Mouse (Mus musculus) liver, adult 2 months (tissue): ENCODE measurements around the gene H2al1b. TPM values are rescaled to one million over a fixed set of nuclear protein-coding genes. Genes with fewer than 3 reads are reported as not detected.
A peak's percentile ranks its signal among the peaks of the same experiment; 100 is the strongest.
"Not testable (repeated sequence)": the region's sequence is repeated elsewhere in the genome, so short reads cannot be mapped to it uniquely, and the experiment has no call there.

Experiments used
- DNase-seq: peaks from one replicate; pipeline ENCODE4 v3.0.0-alpha.2; 2011; ENCODE audit warnings: low read depth, low spot score; ENCODE audit errors: extremely low read depth
- H3K27ac ChIP-seq: fragments of 200-500 bp; replicated peaks from 2 replicates; pipeline ENCODE4 v1.5.1; 2012; ENCODE audit warnings: low read depth, mild to moderate bottlenecking, control low read depth, inconsistent platforms, low read length; ENCODE audit not compliant: insufficient read depth
- H3K27me3 ChIP-seq: fragments of 200-500 bp; 2 replicates; pipeline ENCODE4 v1.6.1; 2012; ENCODE audit warnings: mild to moderate bottlenecking, moderate library complexity, low read length, inconsistent platforms; ENCODE audit not compliant: control insufficient read depth, insufficient read depth
- H3K36me3 ChIP-seq: fragments of 200-500 bp; 2 replicates; pipeline ENCODE4 v1.6.1; 2012; ENCODE audit warnings: low read length, inconsistent platforms; ENCODE audit not compliant: control insufficient read depth, insufficient read depth
- H3K4me1 ChIP-seq: fragments of 200-500 bp; 2 replicates; pipeline ENCODE4 v1.6.1; 2011; ENCODE audit warnings: low read length; ENCODE audit not compliant: control insufficient read depth, insufficient read depth
- H3K4me3 ChIP-seq: fragments of 200-500 bp; 2 replicates; pipeline ENCODE4 v1.5.1; 2011; ENCODE audit warnings: low read depth, mild to moderate bottlenecking, control low read depth, low read length, moderate library complexity; ENCODE audit not compliant: insufficient read depth
- H3K79me2 ChIP-seq: fragments of 200-500 bp; 2 replicates; pipeline ENCODE4 v1.6.1; 2012; ENCODE audit warnings: inconsistent platforms, mild to moderate bottlenecking, low read length, moderate library complexity; ENCODE audit not compliant: control insufficient read depth, insufficient read depth
- H3K9ac ChIP-seq: fragments of 200-500 bp; 2 replicates; pipeline ENCODE4 v1.6.1; 2012; ENCODE audit warnings: low read depth, mild to moderate bottlenecking, control low read depth, inconsistent platforms, low read length
- CTCF ChIP-seq: fragments of 200-500 bp; IDR thresholded peaks from 2 replicates; pipeline ENCODE4 v1.5.1; 2011; ENCODE audit warnings: low read depth, low read length, control low read depth
- POLR2A ChIP-seq: fragments of 200-500 bp; IDR thresholded peaks from 2 replicates; pipeline ENCODE4 v1.6.1; 2011; ENCODE audit warnings: low read length, control low read depth; ENCODE audit not compliant: insufficient read depth; ENCODE audit errors: extremely low read depth
- WGBS: fragments of 180-500 bp; shearing (Covaris S2); methylation state at CpG from one replicate; pipeline ENCODE4 v1.1.7; 2018; 5-methylcytosine and 5-hydroxymethylcytosine counted together
- polyA plus RNA-seq: library from polyadenylated mRNA; depleted of rRNA; stranded (reverse); fragments of >200 nt; gene quantifications from 2 replicates; pipeline ENCODE4 v1.2.3, GENCODE M21; 2012; rRNA removed
- total RNA-seq: library from RNA; depleted of rRNA; stranded (reverse); fragments of >200 nt; gene quantifications from 2 replicates; pipeline ENCODE4 v1.2.3, GENCODE M21; 2014; rRNA removed

The H2al1b gene
- total RNA-seq (not detected in 2 replicates), polyA plus RNA-seq (not detected in 2 replicates)

GRCm38 (mm10) chrX:11302132-11302531 is at the start of gene H2al1b:
Gene H2al1b, plus strand, starts transcription at chrX:11302432.
- H3K4me3 ChIP-seq, H3K79me2 ChIP-seq, DNase-seq, H3K36me3 ChIP-seq, H3K4me1 ChIP-seq, H3K27me3 ChIP-seq, H3K9ac ChIP-seq, H3K27ac ChIP-seq: not testable (repeated sequence)
- 91% methylated on average over 1 of the region's 3 CpGs for WGBS

GRCm38 (mm10) chrX:11254062-11254461 is 48.2 kb upstream of the H2al1b start:
- no peak for DNase-seq
- no peaks in the 10 kb centered on the region for H3K36me3 ChIP-seq
- no peaks in the 10 kb centered on the region for H3K79me2 ChIP-seq
- H3K27me3 ChIP-seq, result no peaks in the 10 kb centered on the region
- TF ChIP-seq CTCF, result no peak
- TF ChIP-seq POLR2A, result no peak
- no peak overlapping the region for H3K4me3 ChIP-seq
- no peaks in the 10 kb centered on the region for H3K4me1 ChIP-seq
- H3K27ac ChIP-seq, result no peak overlapping the region
- 82% methylated on average over 5 of the region's 5 CpGs for WGBS
- H3K9ac ChIP-seq, result no peak overlapping the region

GRCm38 (mm10) chrX:11254521-11255207 is 47.6 kb upstream of the H2al1b start:
- whole genome bisulfite sequencing, result 67% methylated on average over 11 of the region's 11 CpGs
- Histone ChIP-seq H3K27me3 (no peaks in the 10 kb centered on the region), H3K4me3 (no peak overlapping the region), H3K36me3 (no peaks in the 10 kb centered on the region), H3K9ac (no peak overlapping the region), H3K79me2 (no peaks in the 10 kb centered on the region), H3K27ac (no peak overlapping the region), H3K4me1 (no peaks in the 10 kb centered on the region)
- DNase-seq, result no peak
- TF ChIP-seq CTCF (no peak), POLR2A (no peak)

GRCm38 (mm10) chrX:11255564-11256360 is 46.5 kb upstream of the H2al1b start:
- H3K79me2 ChIP-seq, result no peaks in the 10 kb centered on the region
- 62% methylated on average over 8 of the region's 8 CpGs for WGBS
- H3K4me3 ChIP-seq, result no peak overlapping the region
- no peak for DNase-seq
- no peak overlapping the region for H3K27ac ChIP-seq
- H3K4me1 ChIP-seq, result no peaks in the 10 kb centered on the region
- TF ChIP-seq POLR2A, result no peak
- H3K9ac ChIP-seq, result no peak overlapping the region
- no peaks in the 10 kb centered on the region for H3K27me3 ChIP-seq
- H3K36me3 ChIP-seq, result no peaks in the 10 kb centered on the region

- Histone ChIP-seq H3K79me2 (no peaks in the 10 kb centered on the region), H3K4me1 (no peaks in the 10 kb centered on the region), H3K36me3 (no peaks in the 10 kb centered on the region), H3K9ac (no peak overlapping the region), H3K27ac (no peak overlapping the region), H3K27me3 (no peaks in the 10 kb centered on the region), H3K4me3 (no peak overlapping the region)
- TF ChIP-seq POLR2A (no peak), CTCF (no peak)
- no peak for DNase-seq
- WGBS, result 74% methylated on average over 8 of the region's 8 CpGs
Measured at GRCm38 (mm10) chrX:11264918-11265317, 37.3 kb upstream of the H2al1b start.

GRCm38 (mm10) chrX:11267791-11268190 is 34.4 kb upstream of the H2al1b start:
- H3K27ac ChIP-seq, result no peak overlapping the region
- no peaks in the 10 kb centered on the region for H3K27me3 ChIP-seq
- WGBS, result 80% methylated on average over 7 of the region's 7 CpGs
- H3K36me3 ChIP-seq, result no peaks in the 10 kb centered on the region
- H3K4me1 ChIP-seq, result no peaks in the 10 kb centered on the region
- H3K4me3 ChIP-seq, result no peak overlapping the region
- DNase-seq, result peak; percentile 3
- TF ChIP-seq CTCF (no peak), POLR2A (no peak)
- no peak overlapping the region for H3K9ac ChIP-seq
- H3K79me2 ChIP-seq, result no peaks in the 10 kb centered on the region
